Mouse (Mus musculus): ENCODE measurements around the gene Sh3glb2.
A peak's percentile ranks its signal among the peaks of the same experiment; 100 is the strongest.

Sh3glb2 gene

GRCm38 (mm10) chr2:30358533-30359531 is at the start of gene Sh3glb2:
Gene Sh3glb2, minus strand, starts transcription at chr2:30359337.
- DNase-seq (ENCODE audit: low read depth, low spot score): peak; percentile 94

- no peak for DNase-seq (ENCODE audit: low read depth, low spot score)
These were observed 49.4 kb upstream of the Sh3glb2 start for GRCm38 (mm10) chr2:30408452-30409100.

DNA sequence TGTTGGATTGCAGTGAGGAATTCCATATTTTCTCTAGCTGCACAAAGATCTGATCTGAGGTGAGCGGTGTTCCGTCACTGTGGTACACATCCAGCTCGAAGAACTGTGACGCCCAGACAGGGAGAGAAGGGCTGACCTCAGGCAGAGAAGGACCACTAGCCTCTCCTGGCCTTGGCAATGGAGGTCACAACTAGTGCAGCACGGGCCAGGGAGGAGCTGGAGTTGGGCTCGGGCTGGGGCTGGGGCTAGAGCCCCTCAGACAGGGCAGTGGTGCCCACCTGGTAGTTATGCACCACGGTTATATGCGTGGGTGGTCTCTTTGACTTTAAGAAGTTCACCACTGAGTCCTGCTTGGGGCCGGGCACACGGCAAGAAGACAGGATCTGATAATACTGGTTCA is 48.6 kb upstream of the Sh3glb2 start:
- DNase-seq (ENCODE audit: low read depth, low spot score): no peak

DNA sequence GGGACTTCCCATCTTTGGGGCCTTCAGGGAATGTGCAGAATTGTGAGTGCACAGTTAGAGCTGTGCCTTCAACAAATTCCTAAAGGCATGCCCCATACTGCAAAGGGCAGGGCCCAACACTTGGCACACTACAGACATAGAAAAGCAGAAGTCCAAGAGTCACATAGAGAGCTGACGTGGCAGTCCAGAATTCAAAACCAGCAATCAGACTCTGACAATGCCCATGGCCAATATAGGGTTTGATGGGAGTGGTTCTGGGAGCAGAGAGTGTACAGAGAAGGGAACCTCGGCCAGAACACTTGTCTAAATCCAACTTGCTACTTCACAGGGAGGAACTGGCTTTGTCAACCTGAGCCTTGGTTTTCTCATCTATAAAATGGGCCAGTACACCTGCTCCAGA is 48.1 kb upstream of the Sh3glb2 start:
- DNase-seq (ENCODE audit: low read depth, low spot score): no peak

DNA sequence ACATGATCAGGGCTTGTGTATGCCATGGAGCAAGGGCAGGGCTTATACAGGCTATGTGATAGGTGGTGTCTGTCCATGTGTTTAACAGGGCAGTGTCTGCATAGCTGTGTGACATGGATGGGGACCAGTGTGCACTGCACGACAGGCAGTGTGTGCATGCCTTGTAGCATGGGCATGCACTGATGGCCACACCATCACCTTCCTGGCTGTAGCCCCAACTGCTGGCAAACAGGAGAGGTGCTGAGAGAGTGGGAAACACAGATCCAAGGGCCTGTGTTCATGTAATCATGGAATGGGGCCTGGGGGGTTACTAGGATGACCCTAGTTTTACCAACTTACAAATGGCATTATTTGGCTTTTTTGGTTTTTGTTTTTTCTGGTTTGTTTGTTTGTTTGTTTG is 44.7 kb upstream of the Sh3glb2 start:
- no peak for DNase-seq (ENCODE audit: low read depth, low spot score)

DNA sequence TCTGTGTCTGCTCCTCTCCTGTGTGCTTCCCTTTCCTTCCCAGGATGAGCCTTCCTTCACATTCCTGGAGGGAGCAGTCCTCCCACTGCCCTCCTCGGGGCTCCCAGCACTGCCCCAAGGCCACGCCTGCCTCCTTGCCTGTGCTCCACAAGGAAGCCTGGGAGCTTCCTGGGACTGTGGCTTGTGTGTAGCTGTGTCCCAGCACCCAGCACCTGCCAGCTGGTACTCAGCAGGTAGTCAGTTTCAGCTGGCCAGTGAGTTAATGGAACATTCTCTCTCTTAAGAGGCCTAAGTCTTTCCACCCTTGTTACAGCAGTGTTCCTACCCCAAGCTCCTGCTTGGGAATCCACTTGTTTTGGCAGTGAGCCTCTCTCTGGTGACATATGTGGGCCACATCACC is 43.7 kb upstream of the Sh3glb2 start:
- no peak for DNase-seq (ENCODE audit: low read depth, low spot score)

DNA sequence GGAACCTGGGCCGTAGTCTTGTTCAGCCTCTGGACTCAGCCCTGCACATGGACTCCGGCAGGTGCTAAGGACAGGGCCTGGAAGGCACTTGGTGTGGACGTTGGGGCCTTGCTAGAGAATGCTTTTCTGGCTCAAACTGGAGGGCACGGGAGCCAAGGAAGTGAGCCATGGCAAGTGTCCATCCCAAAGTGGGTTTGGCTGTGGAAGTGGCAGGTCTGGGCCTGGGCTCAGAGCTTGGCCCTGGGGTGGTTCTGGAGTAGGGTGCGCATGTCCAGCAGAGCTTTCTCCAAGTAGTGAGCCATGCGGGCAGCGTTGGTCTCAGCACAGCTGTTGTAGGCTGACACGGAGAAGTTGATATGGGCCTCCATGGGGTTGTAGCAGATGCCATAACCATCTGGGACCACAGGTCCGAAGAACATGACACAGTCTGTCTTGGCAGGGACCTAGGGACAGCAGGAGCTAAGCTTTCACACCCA is 43.3 kb upstream of the Sh3glb2 start:
- no peak for DNase-seq (ENCODE audit: low read depth, low spot score)

- no peak for DNase-seq (ENCODE audit: low read depth, low spot score)
These were observed 42.4 kb upstream of the Sh3glb2 start for GRCm38 (mm10) chr2:30401581-30401980.

GRCm38 (mm10) chr2:30399191-30400171 is 40.3 kb upstream of the Sh3glb2 start:
- DNase-seq (ENCODE audit: low read depth, low spot score): no peak

DNA sequence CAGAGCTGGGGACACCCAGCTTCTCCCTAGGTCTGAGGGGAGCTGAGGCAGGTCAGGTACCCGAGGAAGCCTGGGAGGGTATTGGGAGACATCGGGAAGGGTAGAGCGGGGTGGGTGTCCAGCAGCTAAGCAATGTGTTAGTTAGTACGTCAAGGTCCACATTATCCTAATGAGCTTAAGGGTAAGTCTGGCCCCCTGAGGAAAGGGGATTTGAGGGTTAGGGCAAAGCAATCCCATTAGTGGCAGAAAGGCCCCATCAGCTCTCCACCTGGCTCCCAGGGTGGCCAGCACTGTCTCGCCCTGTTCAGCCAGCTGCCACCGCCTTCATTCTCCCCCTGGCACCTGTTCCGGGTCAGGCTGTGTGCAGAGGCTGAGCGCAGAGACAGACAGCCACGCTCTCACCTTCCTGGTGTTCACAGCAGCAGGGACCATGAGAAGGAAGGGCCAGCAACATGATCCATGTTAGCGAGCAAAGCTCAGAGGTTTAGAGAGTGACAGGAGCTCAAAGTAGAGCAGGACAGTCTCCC is 38.9 kb upstream of the Sh3glb2 start:
- DNase-seq (ENCODE audit: low read depth, low spot score): no peak

- no peak for DNase-seq (ENCODE audit: low read depth, low spot score)
These were observed 37.1 kb upstream of the Sh3glb2 start for GRCm38 (mm10) chr2:30396246-30396645.

GRCm38 (mm10) chr2:30395757-30396156 is 36.6 kb upstream of the Sh3glb2 start:
- DNase-seq (ENCODE audit: low read depth, low spot score): no peak

DNA sequence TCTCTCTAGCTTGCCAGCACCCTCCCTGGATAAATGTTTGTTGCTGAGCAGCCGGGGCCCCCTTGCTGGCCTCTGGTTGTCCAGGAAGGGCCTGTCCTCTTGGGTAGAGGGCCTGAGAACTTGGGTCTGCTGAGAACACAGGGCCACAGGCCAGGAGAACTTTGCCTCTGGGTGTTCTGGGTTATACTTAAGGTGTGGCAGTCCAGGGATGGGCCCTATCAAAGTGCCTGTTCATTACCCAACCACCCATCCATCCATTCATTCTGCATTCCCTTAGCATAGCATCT is 34.2 kb upstream of the Sh3glb2 start:
- peak; percentile 14 for DNase-seq (ENCODE audit: low read depth, low spot score)

GRCm38 (mm10) chr2:30392577-30393369 is 33.6 kb upstream of the Sh3glb2 start:
- peak; percentile 86 for DNase-seq (ENCODE audit: low read depth, low spot score)

- peak; percentile 98 for DNase-seq (ENCODE audit: low read depth, low spot score)
These were observed 33.0 kb upstream of the Sh3glb2 start, which contains the start of gene Dolpp1 for GRCm38 (mm10) chr2:30392114-30392576. Gene Dolpp1, plus strand, starts transcription at chr2:30392254.

DNA sequence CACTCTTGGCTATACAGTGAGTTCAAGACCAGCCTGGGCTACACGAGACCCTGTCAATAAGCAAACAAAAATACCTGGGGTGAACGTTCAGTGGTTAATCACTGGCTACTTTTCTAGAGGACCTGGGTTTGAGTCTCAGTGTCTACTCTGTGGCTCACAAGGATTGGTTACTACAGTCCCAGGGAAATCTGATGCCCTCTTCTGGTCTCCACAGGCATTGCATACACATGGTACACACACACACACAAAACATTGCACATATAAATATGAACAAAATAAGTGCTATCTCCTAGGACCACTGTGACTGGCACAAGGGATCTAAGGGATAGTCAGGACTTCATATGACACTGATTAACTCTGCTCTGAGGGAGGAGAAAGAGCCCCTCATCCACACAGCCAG is 29.9 kb upstream of the Sh3glb2 start:
- DNase-seq (ENCODE audit: low read depth, low spot score): no peak

DNA sequence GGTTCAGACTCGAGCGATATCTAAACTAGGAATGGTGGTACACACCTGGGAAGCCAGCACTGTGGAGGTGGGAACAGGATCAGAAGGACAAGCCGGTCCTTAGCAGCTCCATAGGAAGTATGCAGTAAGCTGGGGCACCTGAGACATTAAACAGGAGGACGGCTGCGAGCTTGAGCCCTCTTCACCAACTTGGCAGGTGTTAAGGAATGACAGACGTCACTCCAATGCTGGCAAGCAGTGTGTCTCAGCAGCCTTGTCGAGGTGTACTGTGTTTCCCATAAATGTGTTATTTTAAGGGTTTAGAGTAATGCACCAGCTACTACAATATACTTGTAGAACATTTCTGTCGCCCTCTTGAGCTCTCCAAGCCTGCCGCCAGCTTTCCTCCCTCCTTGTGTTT is 27.8 kb upstream of the Sh3glb2 start:
- DNase-seq (ENCODE audit: low read depth, low spot score): no peak

GRCm38 (mm10) chr2:30385591-30385990 is 26.5 kb upstream of the Sh3glb2 start:
- no peak for DNase-seq (ENCODE audit: low read depth, low spot score)

DNA sequence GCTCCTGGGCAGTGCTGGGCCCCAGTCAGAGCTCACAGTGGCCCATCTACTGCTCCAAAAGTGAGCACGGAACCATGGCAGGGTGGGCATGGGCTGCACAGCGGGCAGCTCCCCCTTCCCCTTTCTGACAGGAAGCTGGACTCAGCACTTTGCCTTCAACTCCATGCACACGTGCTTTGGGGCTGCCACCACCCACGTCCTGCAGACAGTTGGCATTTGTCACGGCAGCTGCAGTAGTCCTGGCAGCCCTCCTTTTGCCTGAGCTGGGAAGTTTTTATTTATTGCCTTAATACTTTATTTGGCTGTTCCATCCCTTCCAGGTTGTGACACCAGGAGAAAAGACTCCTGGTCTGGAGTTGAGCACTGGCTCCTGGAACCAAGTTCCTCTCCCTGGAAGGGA is 25.7 kb upstream of the Sh3glb2 start:
- no peak for DNase-seq (ENCODE audit: low read depth, low spot score)

GRCm38 (mm10) chr2:30381377-30381725 is 22.2 kb upstream of the Sh3glb2 start:
- DNase-seq (ENCODE audit: low read depth, low spot score): no peak

Data from CD4-positive, CD25-positive, alpha-beta regulatory T cell, adult 2 months (primary cell).